Mouse (Mus musculus): ENCODE measurements at regions not wholly inside any gene's neighbourhood (a gene's known extent, or its start where the extent isn't known, plus 50 kb on each side); places are given as distances from the start of the nearest gene placed in this dataset.

- TF ChIP-seq CTCF (IDR thresholded peaks at IDR 0.05; ENCODE audit: low read depth) (no peak), EP300 (optimal IDR thresholded peaks at IDR 0.05) (no peak)
Observed at GRCm38 (mm10) chr15:15392300-15393022, 1336.1 kb upstream of the Cdh9 start.

Data from stomach, postnatal 0 days (tissue).